Mouse (Mus musculus): ENCODE measurements at regions not wholly inside any gene's neighbourhood (a gene's known extent, or its start where the extent isn't known, plus 50 kb on each side); places are given as distances from the start of the nearest gene placed in this dataset.
"Not testable (repeated sequence)": the region's sequence is repeated elsewhere in the genome, so short reads cannot be mapped to it uniquely, and the experiment has no call there.

- DNase-seq: no peak
These were observed 621.3 kb downstream of the Tecrl start for GRCm38 (mm10) chr5:82733707-82734106.

GRCm38 (mm10) chr5:82728240-82728639 lies 626.8 kb downstream of the Tecrl start:
- DNase-seq: no peak

- no peak for DNase-seq
These were observed 627.6 kb downstream of the Tecrl start for GRCm38 (mm10) chr5:82727250-82728003.

DNA sequence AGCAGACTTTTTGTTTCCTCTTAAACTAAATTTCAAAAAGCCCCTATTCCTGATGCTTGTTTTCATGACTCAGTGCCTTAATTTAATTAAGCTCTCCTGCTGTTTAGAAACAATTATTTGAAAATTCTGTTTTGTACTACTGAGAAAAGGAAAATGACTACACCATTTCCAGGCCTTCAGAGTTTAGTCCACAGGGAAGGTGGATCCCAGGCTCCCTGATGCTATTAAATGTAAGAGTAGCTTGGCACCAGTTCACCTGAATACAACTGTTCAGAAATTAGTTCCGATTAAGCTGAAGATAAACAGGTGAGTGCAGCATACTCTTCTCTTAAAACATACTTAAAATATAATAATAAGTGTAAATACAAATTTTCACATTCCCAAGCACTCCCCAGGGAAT lies 639.3 kb downstream of the Tecrl start:
- DNase-seq: peak; percentile 7 to 13

DNA sequence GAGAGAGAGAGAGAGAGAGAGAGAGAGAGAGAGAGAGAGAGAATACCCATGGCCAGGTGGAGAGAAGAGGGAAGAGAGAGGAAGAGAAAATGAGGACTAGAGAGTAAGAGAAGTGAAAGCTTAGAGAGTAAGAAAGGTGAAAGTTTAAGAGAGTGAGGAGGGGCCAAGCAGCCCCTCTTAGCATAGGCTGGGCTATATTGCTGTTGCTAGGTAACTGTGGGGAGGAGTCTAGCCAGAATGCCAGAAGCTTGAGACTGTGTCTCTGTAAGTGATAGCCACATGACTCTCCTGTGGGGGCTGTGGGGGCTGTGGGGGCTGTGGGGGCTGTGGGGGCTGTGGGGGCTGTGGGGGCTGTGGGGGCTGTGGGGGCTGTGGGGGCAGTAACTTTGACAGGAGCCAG lies 655.3 kb downstream of the Tecrl start:
- DNase-seq: not testable (repeated sequence)

GRCm38 (mm10) chr5:82698942-82699341 lies 656.1 kb downstream of the Tecrl start:
- no peak for DNase-seq

DNA sequence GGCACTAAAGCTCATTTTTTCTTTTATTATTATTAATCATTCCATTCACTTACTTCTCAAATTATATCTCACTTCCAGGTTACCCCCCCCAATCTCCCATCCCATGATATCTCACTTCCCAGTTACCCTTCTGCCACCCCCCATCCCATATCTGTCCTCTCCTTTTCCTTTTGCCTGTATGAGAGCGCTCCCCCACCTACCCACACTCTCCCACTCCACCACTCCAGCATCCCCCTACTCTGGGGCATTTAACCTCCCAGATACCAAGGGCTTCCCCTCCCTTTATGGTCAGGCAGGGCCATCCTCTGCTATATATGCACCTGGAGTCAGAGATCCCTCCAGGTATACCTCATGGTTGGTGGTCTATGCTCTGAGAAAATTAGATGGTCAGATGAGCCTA lies 671.6 kb downstream of the Tecrl start:
- DNase-seq: no peak

- no peak for DNase-seq
These were observed 690.9 kb downstream of the Tecrl start for GRCm38 (mm10) chr5:82664121-82664520.

DNA sequence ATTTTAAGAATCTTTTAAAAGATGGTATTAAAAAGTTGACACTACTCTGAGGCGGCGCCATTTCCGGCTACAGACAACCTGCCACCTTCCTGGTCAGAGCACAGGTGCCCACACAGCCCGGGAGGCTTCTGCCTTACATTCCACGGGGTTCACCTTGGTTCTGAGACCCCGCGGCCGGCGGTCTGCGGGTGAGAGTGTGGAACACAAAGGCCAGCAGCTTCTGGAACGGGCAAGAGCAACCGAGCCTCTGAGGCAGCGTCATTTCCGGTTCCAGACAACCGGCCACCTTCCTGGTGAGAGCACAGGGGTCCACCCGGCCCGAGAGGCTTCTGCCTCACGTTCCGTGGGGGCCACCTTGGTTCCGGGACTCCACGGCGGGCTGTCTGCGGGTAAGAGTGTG lies 701.4 kb downstream of the Tecrl start:
- DNase-seq: not testable (repeated sequence)

- DNase-seq: peak in 1 of 2 experiments; percentile 10
These were observed 734.9 kb downstream of the Tecrl start for GRCm38 (mm10) chr5:82620056-82620455.
